Mouse (Mus musculus): ENCODE results near the gene Fyb.

- TF ChIP-seq CTCF (IDR thresholded peaks at IDR 0.05; ENCODE audit: low read depth) (no peak), EP300 (IDR thresholded peaks at IDR 0.05; ENCODE audit: low read depth) (no peak)
These were observed 187.7 kb downstream of the Fyb start for GRCm38 (mm10) chr15:6710341-6710740.

Data from liver, embryonic 14.5 days (tissue).